Mouse (Mus musculus): Measurements from ENCODE around the gene Vwce. TPM values are rescaled to one million over a fixed set of nuclear protein-coding genes. Genes with fewer than 3 reads are reported as not detected.

Vwce gene
- polyA plus RNA-seq, 1 experiment from 2014 or later, result 1.5 TPM

- no peak overlapping the region for H3K9ac ChIP-seq (ENCODE audit: low read depth, low read length)
- WGBS, result 93% methylated on average over 4 of the region's 4 CpGs
- no peaks in the 10 kb centered on the region for H3K27me3 ChIP-seq (replicated peaks; ENCODE audit: control insufficient read depth, insufficient read depth, low read length)
- no peaks in the 10 kb centered on the region for H3K9me3 ChIP-seq (ENCODE audit: control insufficient read depth, low read length)
- peaks cover 75% of the 10 kb centered on the region for H3K36me3 ChIP-seq (ENCODE audit: control insufficient read depth, insufficient read depth, low read length)
- no peak overlapping the region for H3K4me3 ChIP-seq (ENCODE audit: low read depth, low read length)
- DNase-seq (ENCODE audit: low spot score) (no peak), ATAC-seq (ENCODE audit: low read depth) (no peak)
- H3K4me1 ChIP-seq (ENCODE audit: control insufficient read depth, insufficient read depth, low read length), result peaks cover 12% of the 10 kb centered on the region; the same call in 1 of the 2 replicates
- no peak overlapping the region for H3K4me2 ChIP-seq (ENCODE audit: low read depth, low read length)
- H3K27ac ChIP-seq (replicated peaks; ENCODE audit: low read depth, low read length), result no peak overlapping the region
Measured at GRCm38 (mm10) chr19:10710751-10711150, 76.7 kb downstream of the Vwce start.

- no peaks in the 10 kb centered on the region for H3K27me3 ChIP-seq (replicated peaks; ENCODE audit: control insufficient read depth, insufficient read depth, low read length)
- no peak overlapping the region for H3K4me3 ChIP-seq (ENCODE audit: low read depth, low read length)
- no peak overlapping the region for H3K9ac ChIP-seq (ENCODE audit: low read depth, low read length)
- DNase-seq (ENCODE audit: low spot score), result no peak
- no peak for ATAC-seq (ENCODE audit: low read depth)
- WGBS, result 87% methylated on average over 7 of the region's 7 CpGs
- no peak overlapping the region for H3K4me2 ChIP-seq (ENCODE audit: low read depth, low read length)
- peaks cover 66% of the 10 kb centered on the region for H3K36me3 ChIP-seq (ENCODE audit: control insufficient read depth, insufficient read depth, low read length)
- peaks cover 12% of the 10 kb centered on the region; the same call in 1 of the 2 replicates for H3K4me1 ChIP-seq (ENCODE audit: control insufficient read depth, insufficient read depth, low read length)
- H3K27ac ChIP-seq (replicated peaks; ENCODE audit: low read depth, low read length), result no peak overlapping the region
- no peaks in the 10 kb centered on the region for H3K9me3 ChIP-seq (ENCODE audit: control insufficient read depth, low read length)
Measured at GRCm38 (mm10) chr19:10712194-10712593, 78.2 kb downstream of the Vwce start.

- Histone ChIP-seq H3K27me3 (replicated peaks; ENCODE audit: control insufficient read depth, insufficient read depth, low read length) (no peaks in the 10 kb centered on the region), H3K27ac (replicated peaks; ENCODE audit: low read depth, low read length) (no peak overlapping the region), H3K9ac (ENCODE audit: low read depth, low read length) (no peak overlapping the region), H3K4me1 (ENCODE audit: control insufficient read depth, insufficient read depth, low read length) (peaks cover 12% of the 10 kb centered on the region; the same call in 1 of the 2 replicates), H3K9me3 (ENCODE audit: control insufficient read depth, low read length) (no peaks in the 10 kb centered on the region), H3K4me3 (ENCODE audit: low read depth, low read length) (no peak overlapping the region), H3K36me3 (ENCODE audit: control insufficient read depth, insufficient read depth, low read length) (peaks cover 62% of the 10 kb centered on the region), H3K4me2 (ENCODE audit: low read depth, low read length) (no peak overlapping the region)
- 89% methylated on average over 12 of the region's 12 CpGs for WGBS
- no peak for DNase-seq (ENCODE audit: low spot score)
- no peak for ATAC-seq (ENCODE audit: low read depth)
Measured at GRCm38 (mm10) chr19:10712646-10713045, 78.6 kb downstream of the Vwce start.

GRCm38 (mm10) chr19:10713551-10713950 is 79.5 kb downstream of the Vwce start:
- 92% methylated on average over 10 of the region's 10 CpGs for WGBS
- H3K4me3 ChIP-seq (ENCODE audit: low read depth, low read length), result no peak overlapping the region
- peaks cover 53% of the 10 kb centered on the region for H3K36me3 ChIP-seq (ENCODE audit: control insufficient read depth, insufficient read depth, low read length)
- no peaks in the 10 kb centered on the region for H3K27me3 ChIP-seq (replicated peaks; ENCODE audit: control insufficient read depth, insufficient read depth, low read length)
- no peak overlapping the region for H3K4me2 ChIP-seq (ENCODE audit: low read depth, low read length)
- H3K27ac ChIP-seq (replicated peaks; ENCODE audit: low read depth, low read length), result no peak overlapping the region
- H3K9me3 ChIP-seq (ENCODE audit: control insufficient read depth, low read length), result no peaks in the 10 kb centered on the region
- DNase-seq (ENCODE audit: low spot score) (no peak), ATAC-seq (ENCODE audit: low read depth) (no peak)
- H3K9ac ChIP-seq (ENCODE audit: low read depth, low read length), result no peak overlapping the region
- H3K4me1 ChIP-seq (ENCODE audit: control insufficient read depth, insufficient read depth, low read length), result peaks cover 12% of the 10 kb centered on the region; the same call in 1 of the 2 replicates

- Histone ChIP-seq H3K27me3 (replicated peaks; ENCODE audit: control insufficient read depth, insufficient read depth, low read length) (no peaks in the 10 kb centered on the region), H3K36me3 (ENCODE audit: control insufficient read depth, insufficient read depth, low read length) (peaks cover 48% of the 10 kb centered on the region), H3K4me3 (ENCODE audit: low read depth, low read length) (no peak overlapping the region), H3K4me2 (ENCODE audit: low read depth, low read length) (no peak overlapping the region), H3K9ac (ENCODE audit: low read depth, low read length) (no peak overlapping the region), H3K4me1 (ENCODE audit: control insufficient read depth, insufficient read depth, low read length) (peaks cover 8% of the 10 kb centered on the region; the same call in 1 of the 2 replicates), H3K9me3 (ENCODE audit: control insufficient read depth, low read length) (no peaks in the 10 kb centered on the region), H3K27ac (replicated peaks; ENCODE audit: low read depth, low read length) (peak overlapping the region; percentile 10; the same call in 1 of the 2 replicates)
- WGBS, result 82% methylated on average over 6 of the region's 6 CpGs
- DNase-seq (ENCODE audit: low spot score) (no peak), ATAC-seq (ENCODE audit: low read depth) (no peak)
Measured at GRCm38 (mm10) chr19:10714168-10714567, 80.2 kb downstream of the Vwce start.

GRCm38 (mm10) chr19:10714682-10715475 is 80.9 kb downstream of the Vwce start:
- Histone ChIP-seq H3K27me3 (replicated peaks; ENCODE audit: control insufficient read depth, insufficient read depth, low read length) (no peaks in the 10 kb centered on the region), H3K9me3 (ENCODE audit: control insufficient read depth, low read length) (no peaks in the 10 kb centered on the region), H3K4me3 (ENCODE audit: low read depth, low read length) (no peak overlapping the region), H3K9ac (ENCODE audit: low read depth, low read length) (no peak overlapping the region), H3K4me2 (ENCODE audit: low read depth, low read length) (no peak overlapping the region), H3K4me1 (ENCODE audit: control insufficient read depth, insufficient read depth, low read length) (peaks cover 4% of the 10 kb centered on the region; the same call in 1 of the 2 replicates), H3K36me3 (ENCODE audit: control insufficient read depth, insufficient read depth, low read length) (peaks cover 46% of the 10 kb centered on the region), H3K27ac (replicated peaks; ENCODE audit: low read depth, low read length) (peak overlapping the region; percentile 10; the same call in 1 of the 2 replicates)
- DNase-seq (ENCODE audit: low spot score) (peak; percentile 83), ATAC-seq (ENCODE audit: low read depth) (peak; percentile 51; the same call in 1 of the 2 replicates)
- WGBS, result 31% methylated on average over 4 of the region's 4 CpGs

- no peak overlapping the region for H3K4me2 ChIP-seq (ENCODE audit: low read depth, low read length)
- H3K27ac ChIP-seq (replicated peaks; ENCODE audit: low read depth, low read length), result no peak overlapping the region
- peaks cover 40% of the 10 kb centered on the region for H3K36me3 ChIP-seq (ENCODE audit: control insufficient read depth, insufficient read depth, low read length)
- H3K27me3 ChIP-seq (replicated peaks; ENCODE audit: control insufficient read depth, insufficient read depth, low read length), result no peaks in the 10 kb centered on the region
- DNase-seq (ENCODE audit: low spot score) (no peak), ATAC-seq (ENCODE audit: low read depth) (no peak)
- H3K9ac ChIP-seq (ENCODE audit: low read depth, low read length), result no peak overlapping the region
- H3K4me3 ChIP-seq (ENCODE audit: low read depth, low read length), result no peak overlapping the region
- no peaks in the 10 kb centered on the region for H3K9me3 ChIP-seq (ENCODE audit: control insufficient read depth, low read length)
- 90% methylated on average over 6 of the region's 6 CpGs for WGBS
- peaks cover 8% of the 10 kb centered on the region; the same call in 1 of the 2 replicates for H3K4me1 ChIP-seq (ENCODE audit: control insufficient read depth, insufficient read depth, low read length)
Measured at GRCm38 (mm10) chr19:10715476-10715875, 81.5 kb downstream of the Vwce start.
